Mouse (Mus musculus) midbrain, postnatal 0 days (tissue): Measurements from ENCODE around the gene Ubp1. TPM values are rescaled to one million over a fixed set of nuclear protein-coding genes. Genes with fewer than 3 reads are reported as not detected.

Experiments used
- ATAC-seq: fragments of 200-750 bp; cut with Nextera tagmentation; 2 replicates; pipeline ENCODE4 v1.8.0; 2017; ENCODE audit warnings: moderate number of reproducible peaks, mild to moderate bottlenecking, moderate TSS enrichment, moderate library complexity; ENCODE audit not compliant: low FRiP score
- DNase-seq: peaks from one replicate; pipeline ENCODE4 v3.0.0-alpha.2; 2015; ENCODE audit warnings: low spot score
- H3K27ac ChIP-seq: fragments of 300-500 bp; sonication (generic); 2 replicates; pipeline ENCODE4 v1.5.1; 2014; ENCODE audit warnings: low read depth, mild to moderate bottlenecking, low read length, mixed read lengths
- H3K27me3 ChIP-seq: fragments of 300-500 bp; sonication (generic); 2 replicates; pipeline ENCODE4 v1.6.1; 2014; ENCODE audit warnings: low read length, control low read depth, mixed read lengths; ENCODE audit not compliant: insufficient read depth
- H3K36me3 ChIP-seq: fragments of 300-500 bp; sonication (generic); 2 replicates; pipeline ENCODE4 v1.6.1; 2014; ENCODE audit warnings: low read length, control low read depth, mixed read lengths; ENCODE audit not compliant: insufficient read depth
- H3K4me1 ChIP-seq: fragments of 300-500 bp; sonication (generic); 2 replicates; pipeline ENCODE4 v1.6.1; 2014; ENCODE audit warnings: mild to moderate bottlenecking, control low read depth, antibody characterized with exemption, low read length, mixed read lengths; ENCODE audit not compliant: insufficient read depth
- H3K4me2 ChIP-seq: fragments of 300-500 bp; sonication (generic); 2 replicates; pipeline ENCODE4 v1.6.1; 2014; ENCODE audit warnings: low read depth, mild to moderate bottlenecking, low read length, mixed read lengths; ENCODE audit not compliant: poor library complexity, severe bottlenecking
- H3K4me3 ChIP-seq: fragments of 300-500 bp; sonication (generic); 2 replicates; pipeline ENCODE4 v1.5.1; 2014; ENCODE audit warnings: low read depth, mild to moderate bottlenecking, low read length, moderate library complexity
- H3K9ac ChIP-seq: fragments of 300-500 bp; sonication (generic); replicated peaks from 2 replicates; pipeline ENCODE4 v1.6.1; 2014; ENCODE audit warnings: mild to moderate bottlenecking, low read length, moderate library complexity, mixed read lengths; ENCODE audit not compliant: poor library complexity, severe bottlenecking
- H3K9me3 ChIP-seq: fragments of 300-500 bp; sonication (generic); 2 replicates; pipeline ENCODE4 v1.6.1; 2016; ENCODE audit warnings: low read length, control low read depth
- CTCF ChIP-seq: IDR thresholded peaks from 2 replicates; pipeline ENCODE4 v1.5.1; 2016; ENCODE audit warnings: antibody characterized with exemption, mild to moderate bottlenecking
- WGBS: fragments of 180-500 bp; shearing (Covaris S2); extraction: QIAGEN DNeasy Blood & Tissue Kit; methylation state at CpG from one replicate; pipeline ENCODE4 v1.1.7; 2014; 5-methylcytosine and 5-hydroxymethylcytosine counted together
- polyA plus RNA-seq: library from polyadenylated mRNA; unstranded; fragments of >200 nt; fragmentation: Nextera tagmentation; extraction: Ambion mirVana; gene quantifications from 2 replicates; pipeline ENCODE4 v1.2.1, GENCODE M21; 2015
- total RNA-seq: library from RNA; depleted of rRNA; stranded (reverse); fragments of >200 nt; gene quantifications from 2 replicates; pipeline ENCODE4 v1.2.3, GENCODE M21; 2014

Ubp1 gene
- total and polyA plus RNA-seq, 2 experiments from 2014 or later: 19.2 to 68.4 TPM

GRCm38 (mm10) chr9:113924883-113925282 lies 5.9 kb upstream of the Ubp1 start:
- ATAC-seq: no peak
- Histone ChIP-seq H3K9me3 (no peaks in the 10 kb centered on the region), H3K4me3 (no peak overlapping the region), H3K27ac (no peak overlapping the region), H3K4me2 (no peak overlapping the region), H3K4me1 (no peaks in the 10 kb centered on the region), H3K9ac (no peak overlapping the region), H3K36me3 (peaks cover 20% of the 10 kb centered on the region; the same call in 1 of the 2 replicates), H3K27me3 (no peaks in the 10 kb centered on the region)
- 93% methylated on average over 5 of the region's 5 CpGs for WGBS
- TF ChIP-seq CTCF: no peak
- no peak for DNase-seq

DNA sequence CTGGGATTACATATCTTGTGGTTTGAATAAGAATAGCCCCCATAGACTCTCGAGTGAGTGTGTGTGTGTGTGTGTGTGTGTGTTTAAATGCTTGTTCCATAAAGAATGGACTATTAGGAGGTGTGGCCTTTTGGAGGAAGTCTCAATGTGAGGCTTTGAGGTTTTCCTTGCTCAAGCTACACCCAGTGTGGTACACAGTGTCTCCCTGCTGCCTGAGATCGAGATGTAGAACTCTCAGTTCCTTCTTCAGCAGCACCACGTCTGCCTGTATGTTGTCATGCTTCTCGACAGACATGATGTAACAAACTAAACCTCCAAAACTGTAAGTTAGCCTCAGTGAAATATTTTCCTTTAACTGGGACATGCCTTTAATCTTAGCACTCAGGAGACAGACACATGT lies 2.1 kb upstream of the Ubp1 start:
- H3K9me3 ChIP-seq: no peaks in the 10 kb centered on the region
- no peak overlapping the region for H3K9ac ChIP-seq
- no peak for ATAC-seq
- no peaks in the 10 kb centered on the region for H3K27me3 ChIP-seq
- 87% methylated on average over 4 of the region's 4 CpGs for WGBS
- H3K4me2 ChIP-seq: no peak overlapping the region
- peaks cover 14% of the 10 kb centered on the region for H3K4me1 ChIP-seq
- H3K36me3 ChIP-seq: peaks cover 9% of the 10 kb centered on the region; the same call in 1 of the 2 replicates
- no peak for DNase-seq
- no peak for TF ChIP-seq CTCF
- no peak overlapping the region for H3K4me3 ChIP-seq
- H3K27ac ChIP-seq: no peak overlapping the region

DNA sequence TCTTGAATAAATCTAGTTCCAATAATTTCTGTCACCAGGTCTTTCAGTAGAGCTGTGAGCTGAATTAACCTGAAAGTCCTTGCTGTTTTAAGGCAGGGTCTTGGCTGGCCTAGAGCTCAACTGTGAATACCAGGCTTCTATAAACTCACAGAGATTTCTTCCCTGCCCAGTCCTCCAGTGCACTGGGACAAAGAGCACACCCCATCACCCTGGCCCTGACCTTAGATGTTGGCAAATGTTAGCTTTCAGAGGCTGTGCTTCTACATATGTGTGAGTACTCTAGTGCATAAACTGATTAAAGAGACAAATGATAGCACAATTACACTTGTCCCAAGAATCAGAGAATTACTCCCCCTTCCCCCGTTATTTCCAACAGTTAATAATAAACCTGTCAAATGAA lies 1.1 kb upstream of the Ubp1 start:
- H3K4me3 ChIP-seq: no peak overlapping the region

DNA sequence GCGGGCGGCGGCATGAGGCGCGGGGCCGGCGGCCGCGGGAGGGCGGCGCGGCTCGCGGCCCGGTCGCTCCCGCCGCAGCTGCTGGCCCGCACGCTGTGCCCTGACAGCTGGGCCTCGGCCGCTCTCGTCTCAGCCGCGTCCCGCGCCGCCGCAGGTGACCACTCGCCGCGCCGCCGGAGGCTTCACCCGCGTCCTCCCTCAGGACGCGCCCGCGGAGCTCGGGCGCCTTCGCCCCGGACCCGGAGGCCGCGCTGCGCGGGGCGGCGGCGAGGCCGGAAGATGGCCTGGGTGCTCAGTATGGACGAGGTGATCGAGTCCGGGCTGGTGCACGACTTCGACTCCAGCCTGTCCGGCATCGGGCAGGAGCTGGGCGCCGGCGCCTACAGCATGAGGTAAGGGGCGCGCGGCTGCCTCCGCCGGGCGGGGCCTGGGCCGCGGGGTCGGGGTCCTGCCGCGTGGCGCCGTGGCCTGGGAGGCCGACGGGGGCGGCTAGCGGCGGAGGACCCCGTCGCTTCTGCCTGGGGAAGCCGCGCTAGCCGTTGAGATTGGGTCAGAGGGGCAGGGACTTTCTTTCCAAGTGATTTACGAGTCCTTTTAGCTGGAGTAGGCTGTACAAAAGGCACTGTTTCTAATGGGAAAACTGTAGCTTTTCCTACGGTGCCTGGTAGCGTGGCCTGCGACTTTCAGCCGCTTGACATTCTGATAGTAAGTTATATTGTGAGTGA lies 803 bp downstream of the Ubp1 start:
- WGBS: under 1% methylated on average over 72 of the region's 91 CpGs

More for the DNA sequence above, 1.1 kb upstream of the Ubp1 start:
- DNase-seq: no peak
- ATAC-seq: no peak
- no peaks in the 10 kb centered on the region for H3K9me3 ChIP-seq
- H3K4me2 ChIP-seq: no peak overlapping the region
- no peak for TF ChIP-seq CTCF
- peaks cover 4% of the 10 kb centered on the region; the same call in 1 of the 2 replicates for H3K36me3 ChIP-seq
- H3K4me1 ChIP-seq: peaks cover 14% of the 10 kb centered on the region
- no peak overlapping the region for H3K9ac ChIP-seq
- no peaks in the 10 kb centered on the region for H3K27me3 ChIP-seq
- no peak overlapping the region for H3K27ac ChIP-seq
- WGBS: 88% methylated on average over 1 of the region's 1 CpGs

DNA sequence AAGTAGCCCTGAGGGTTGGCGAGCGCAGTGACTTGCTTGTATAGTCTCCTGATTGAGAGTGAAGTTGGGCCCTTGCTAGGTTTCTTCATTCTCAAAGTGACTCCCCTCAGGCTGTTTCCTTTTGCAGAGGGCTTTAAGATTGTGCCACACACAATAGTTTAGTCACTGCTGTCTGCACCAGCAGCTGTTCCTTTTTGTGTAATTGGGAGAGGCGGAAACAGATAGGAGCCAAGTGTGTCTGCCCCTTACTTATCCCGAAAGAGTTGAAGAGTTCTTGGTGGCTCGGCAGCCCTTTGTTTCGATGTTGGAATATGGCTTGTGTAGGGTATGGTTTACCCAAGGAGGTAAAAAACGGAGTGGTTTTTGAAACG lies 1.4 kb downstream of the Ubp1 start:
- Histone ChIP-seq H3K9me3 (no peaks in the 10 kb centered on the region), H3K27me3 (no peaks in the 10 kb centered on the region), H3K27ac (peak overlapping the region; percentile 82; the same call in 1 of the 2 replicates), H3K4me3 (peak overlapping the region; percentile 98), H3K4me1 (peaks cover 14% of the 10 kb centered on the region), H3K9ac (peak overlapping the region; percentile 90), H3K36me3 (no peaks in the 10 kb centered on the region), H3K4me2 (peak overlapping the region; percentile 97)
- WGBS: 1% methylated on average over 8 of the region's 8 CpGs
- no peak for ATAC-seq
- no peak for DNase-seq
- TF ChIP-seq CTCF: no peak

More for the DNA sequence above, 803 bp downstream of the Ubp1 start:
- H3K4me3 ChIP-seq: peak overlapping the region; percentile 98
- DNase-seq (peak; percentile 12), ATAC-seq (peak; percentile 20)
- peak overlapping the region; percentile 90 for H3K9ac ChIP-seq
- no peak for TF ChIP-seq CTCF
- H3K4me2 ChIP-seq: peak overlapping the region; percentile 97
- no peaks in the 10 kb centered on the region for H3K9me3 ChIP-seq
- H3K27me3 ChIP-seq: no peaks in the 10 kb centered on the region
- H3K27ac ChIP-seq: peak overlapping the region; percentile 82
- H3K36me3 ChIP-seq: no peaks in the 10 kb centered on the region
- H3K4me1 ChIP-seq: peaks cover 14% of the 10 kb centered on the region

GRCm38 (mm10) chr9:113932501-113932900 lies 1.8 kb downstream of the Ubp1 start:
- Histone ChIP-seq H3K9ac (peak overlapping the region; percentile 90), H3K27me3 (no peaks in the 10 kb centered on the region), H3K4me3 (peak overlapping the region; percentile 98), H3K36me3 (no peaks in the 10 kb centered on the region), H3K27ac (no peak overlapping the region), H3K9me3 (no peaks in the 10 kb centered on the region), H3K4me2 (peak overlapping the region; percentile 97), H3K4me1 (peaks cover 14% of the 10 kb centered on the region)
- no peak for ATAC-seq
- no peak for DNase-seq
- WGBS: 24% methylated on average over 11 of the region's 11 CpGs
- no peak for TF ChIP-seq CTCF
